Mouse (Mus musculus) mature B cell (primary cell): Measurements from ENCODE around the gene Kif5c.

ENCODE experiments used
- in situ Hi-C: fragments of 300-500 bp; cut with MboI; formaldehyde crosslinking; loops from 2 replicates; pipeline ENCODE4 v1.14.3; 2019

Gene Kif5c

GRCm38 (mm10) chr2:49719854-49720253, 100.8 kb downstream of the Kif5c start:
- in situ Hi-C loops: no loop called here

GRCm38 (mm10) chr2:49720343-49720742, 101.2 kb downstream of the Kif5c start:
- in situ Hi-C loops: no loop called here

GRCm38 (mm10) chr2:49722331-49722730, 103.2 kb downstream of the Kif5c start:
- in situ Hi-C loops: no loop called here

- in situ Hi-C loops: no loop called here
These were observed 103.9 kb downstream of the Kif5c start for GRCm38 (mm10) chr2:49722983-49723382.

- in situ Hi-C loops: loop anchor here (25.0 kb wide), 2 partner anchors 264 to 814 kb away; partner anchors contain the start of gene Epc2
These were observed 107.6 kb downstream of the Kif5c start for GRCm38 (mm10) chr2:49726672-49727071.

GRCm38 (mm10) chr2:49727199-49727598, 108.1 kb downstream of the Kif5c start:
- in situ Hi-C loops: loop anchor here (25.0 kb wide), 2 partner anchors 265 to 815 kb away; partner anchors contain the start of gene Epc2

- in situ Hi-C loops: loop anchor here (25.0 kb wide), 2 partner anchors 265 to 815 kb away; partner anchors contain the start of gene Epc2
These were observed 108.6 kb downstream of the Kif5c start for GRCm38 (mm10) chr2:49727686-49728085.

- in situ Hi-C loops: loop anchor here (25.0 kb wide), 2 partner anchors 267 to 817 kb away; partner anchors contain the start of gene Epc2
These were observed 110.0 kb downstream of the Kif5c start for GRCm38 (mm10) chr2:49728896-49729610.

- in situ Hi-C loops: loop anchor here (25.0 kb wide), 2 partner anchors 267 to 817 kb away; partner anchors contain the start of gene Epc2
These were observed 110.5 kb downstream of the Kif5c start for GRCm38 (mm10) chr2:49729611-49729969.

- in situ Hi-C loops: loop anchor here (5.0 to 25.0 kb wide), 3 partner anchors 268 to 818 kb away; partner anchors contain the start of gene Epc2
These were observed 111.1 kb downstream of the Kif5c start for GRCm38 (mm10) chr2:49730183-49730582.

- in situ Hi-C loops: loop anchor here (5.0 to 25.0 kb wide), 3 partner anchors 271 to 821 kb away; partner anchors contain the start of gene Epc2
These were observed 113.9 kb downstream of the Kif5c start for GRCm38 (mm10) chr2:49732745-49733655.

- in situ Hi-C loops: loop anchor here (5.0 to 25.0 kb wide), 3 partner anchors 271 to 821 kb away; partner anchors contain the start of gene Epc2
These were observed 114.5 kb downstream of the Kif5c start for GRCm38 (mm10) chr2:49733656-49734008.

- in situ Hi-C loops: loop anchor here (5.0 to 25.0 kb wide), 3 partner anchors 272 to 822 kb away; partner anchors contain the start of gene Epc2
These were observed 115.1 kb downstream of the Kif5c start for GRCm38 (mm10) chr2:49734013-49734780.

- in situ Hi-C loops: loop anchor here (25.0 kb wide), 2 partner anchors 273 to 823 kb away; partner anchors contain the start of gene Epc2
These were observed 116.3 kb downstream of the Kif5c start for GRCm38 (mm10) chr2:49735386-49735785.

- in situ Hi-C loops: loop anchor here (25.0 kb wide), 2 partner anchors 277 to 827 kb away; partner anchors contain the start of gene Epc2
These were observed 119.9 kb downstream of the Kif5c start for GRCm38 (mm10) chr2:49739046-49739445.

GRCm38 (mm10) chr2:49741026-49741425, 121.9 kb downstream of the Kif5c start:
- in situ Hi-C loops: loop anchor here (25.0 kb wide), 2 partner anchors 279 to 829 kb away; partner anchors contain the start of gene Epc2

GRCm38 (mm10) chr2:49741895-49742734, 123.0 kb downstream of the Kif5c start:
- in situ Hi-C loops: loop anchor here (25.0 kb wide), 2 partner anchors 280 to 830 kb away; partner anchors contain the start of gene Epc2

- in situ Hi-C loops: loop anchor here (25.0 kb wide), 2 partner anchors 281 to 831 kb away; partner anchors contain the start of gene Epc2
These were observed 123.8 kb downstream of the Kif5c start for GRCm38 (mm10) chr2:49742919-49743318.

- in situ Hi-C loops: loop anchor here (25.0 kb wide), 2 partner anchors 281 to 831 kb away; partner anchors contain the start of gene Epc2
These were observed 124.7 kb downstream of the Kif5c start for GRCm38 (mm10) chr2:49743775-49744174.
